Mouse (Mus musculus) intestine, embryonic 16.5 days (tissue): Measurements from ENCODE around the gene Cadm2. TPM values are rescaled to one million over a fixed set of nuclear protein-coding genes. Genes with fewer than 3 reads are reported as not detected.

ENCODE experiments used
- ATAC-seq: fragments of 200-750 bp; cut with Nextera tagmentation; 2 replicates; pipeline ENCODE4 v1.8.0; 2017; ENCODE audit warnings: moderate TSS enrichment, moderate library complexity
- H3K27ac ChIP-seq: fragments of 300-500 bp; sonication (generic); 2 replicates; pipeline ENCODE4 v1.5.1; 2014; ENCODE audit warnings: mild to moderate bottlenecking, low read length
- H3K27me3 ChIP-seq: fragments of 300-500 bp; sonication (generic); replicated peaks from 2 replicates; pipeline ENCODE4 v1.6.1; 2014; ENCODE audit warnings: low read length, control low read depth, mixed read lengths; ENCODE audit not compliant: control insufficient read depth, insufficient read depth
- H3K36me3 ChIP-seq: fragments of 300-500 bp; sonication (generic); 2 replicates; pipeline ENCODE4 v1.6.1; 2014; ENCODE audit warnings: low read length, control low read depth; ENCODE audit not compliant: control insufficient read depth, insufficient read depth
- H3K4me1 ChIP-seq: fragments of 300-500 bp; sonication (generic); 2 replicates; pipeline ENCODE4 v1.6.1; 2014; ENCODE audit warnings: low read length, control low read depth, mixed read lengths; ENCODE audit not compliant: control insufficient read depth, insufficient read depth
- H3K4me2 ChIP-seq: fragments of 300-500 bp; sonication (generic); 2 replicates; pipeline ENCODE4 v1.6.1; 2014; ENCODE audit warnings: low read depth, low read length, control low read depth
- H3K4me3 ChIP-seq: fragments of 300-500 bp; sonication (generic); 2 replicates; pipeline ENCODE4 v1.5.1; 2014; ENCODE audit warnings: mild to moderate bottlenecking, low read length
- H3K9ac ChIP-seq: fragments of 300-500 bp; sonication (generic); 2 replicates; pipeline ENCODE4 v1.6.1; 2014; ENCODE audit warnings: low read depth, low read length
- H3K9me3 ChIP-seq: fragments of 300-500 bp; sonication (generic); 2 replicates; pipeline ENCODE4 v1.6.1; 2016; ENCODE audit warnings: low read length, control low read depth; ENCODE audit not compliant: control insufficient read depth
- WGBS: fragments of 180-500 bp; shearing (Covaris S2); extraction: QIAGEN DNeasy Blood & Tissue Kit; methylation state at CpG from one replicate; pipeline ENCODE4 v1.1.7; 2014; 5-methylcytosine and 5-hydroxymethylcytosine counted together
- polyA plus RNA-seq: library from polyadenylated mRNA; unstranded; fragments of >200 nt; fragmentation: Nextera tagmentation; extraction: Ambion mirVana; gene quantifications from 2 replicates; pipeline ENCODE4 v1.2.1, GENCODE M21; 2015

Cadm2 gene
- polyA plus RNA-seq, 1 experiment from 2014 or later, result 0.24 TPM

DNA sequence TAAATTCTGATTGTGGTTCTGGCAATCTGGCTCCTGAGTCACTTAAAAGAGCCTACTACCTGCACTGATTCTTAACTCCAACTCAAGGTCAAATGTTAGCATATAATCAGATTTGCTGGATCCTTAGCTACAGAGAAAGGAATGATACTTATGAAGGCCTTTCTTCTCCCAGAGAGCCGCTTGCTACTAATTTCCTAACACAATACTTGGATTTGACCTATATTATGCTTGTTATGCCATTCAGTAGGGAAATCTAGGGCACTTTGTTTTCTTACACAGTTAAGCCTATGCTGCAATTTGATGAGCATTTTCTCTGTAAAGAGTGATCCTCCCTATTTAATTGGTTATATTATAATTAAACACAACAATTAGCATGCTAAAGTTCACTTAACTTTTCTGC lies 394.0 kb downstream of the Cadm2 start:
- WGBS, result 96% methylated on average over 1 of the region's 1 CpGs
- no peak overlapping the region for H3K4me2 ChIP-seq
- H3K27ac ChIP-seq, result no peak overlapping the region
- H3K4me1 ChIP-seq, result no peaks in the 10 kb centered on the region
- H3K4me3 ChIP-seq, result no peak overlapping the region
- no peak overlapping the region for H3K9ac ChIP-seq
- H3K36me3 ChIP-seq, result no peaks in the 10 kb centered on the region
- H3K27me3 ChIP-seq, result no peaks in the 10 kb centered on the region
- no peak for ATAC-seq
- H3K9me3 ChIP-seq, result no peaks in the 10 kb centered on the region

- H3K4me2 ChIP-seq, result no peak overlapping the region
- no peaks in the 10 kb centered on the region for H3K4me1 ChIP-seq
- no peaks in the 10 kb centered on the region for H3K9me3 ChIP-seq
- no peak overlapping the region for H3K9ac ChIP-seq
- no peaks in the 10 kb centered on the region for H3K36me3 ChIP-seq
- H3K27ac ChIP-seq, result no peak overlapping the region
- no peak overlapping the region for H3K4me3 ChIP-seq
- H3K27me3 ChIP-seq, result no peaks in the 10 kb centered on the region
- no peak for ATAC-seq
Measured at GRCm38 (mm10) chr16:67203329-67203728, 417.4 kb downstream of the Cadm2 start.

DNA sequence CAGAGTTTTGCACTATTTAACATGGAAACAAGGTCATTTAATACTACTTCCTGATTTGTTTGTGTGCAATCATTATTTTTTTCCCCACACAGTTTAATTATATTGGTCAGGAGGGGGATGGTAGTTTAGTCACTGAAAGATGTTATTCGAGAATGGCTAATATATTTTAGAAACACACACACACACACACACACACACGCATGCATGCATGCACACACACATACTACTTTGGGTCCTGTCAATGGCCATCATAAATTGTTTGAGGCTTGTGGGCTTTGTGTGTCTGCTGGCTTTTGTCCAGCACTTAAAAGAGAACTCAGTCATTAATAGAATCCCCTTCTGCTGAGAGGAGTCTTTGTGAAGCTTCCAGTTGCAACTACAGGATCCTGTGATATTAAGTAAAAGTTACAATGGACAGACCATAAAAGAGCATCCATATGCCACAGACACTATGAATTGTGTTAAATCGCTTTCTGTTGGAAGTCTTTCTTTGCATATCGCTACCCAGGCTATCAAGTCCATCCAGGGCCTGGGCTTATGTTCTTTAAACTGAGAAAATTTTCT lies 427.8 kb downstream of the Cadm2 start:
- no peak overlapping the region for H3K4me3 ChIP-seq
- no peaks in the 10 kb centered on the region for H3K4me1 ChIP-seq
- no peak overlapping the region for H3K9ac ChIP-seq
- 82% methylated on average over 4 of the region's 4 CpGs for WGBS
- no peaks in the 10 kb centered on the region for H3K9me3 ChIP-seq
- no peaks in the 10 kb centered on the region for H3K27me3 ChIP-seq
- no peaks in the 10 kb centered on the region for H3K36me3 ChIP-seq
- H3K27ac ChIP-seq, result no peak overlapping the region
- H3K4me2 ChIP-seq, result no peak overlapping the region
- no peak for ATAC-seq

DNA sequence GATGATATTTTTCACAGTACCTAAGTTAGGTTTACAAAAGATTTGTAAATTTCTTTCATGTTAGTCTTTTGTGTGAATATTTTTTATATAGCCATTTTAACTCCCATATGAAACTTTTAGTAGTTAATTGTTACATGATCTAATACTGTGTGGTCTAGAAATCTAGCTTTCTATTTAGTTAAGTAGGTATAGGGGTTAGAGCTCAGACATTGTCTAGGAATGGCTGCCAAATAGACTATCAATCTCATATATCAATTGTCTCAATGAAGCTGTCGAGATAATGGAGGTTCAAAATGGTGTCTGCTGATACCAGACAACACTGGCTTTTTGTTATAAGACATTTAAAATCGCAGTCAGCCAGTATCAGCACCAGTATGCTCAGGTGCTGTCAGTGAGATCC lies 428.3 kb downstream of the Cadm2 start:
- H3K9ac ChIP-seq, result no peak overlapping the region
- H3K4me3 ChIP-seq, result no peak overlapping the region
- no peaks in the 10 kb centered on the region for H3K9me3 ChIP-seq
- no peak for ATAC-seq
- H3K4me1 ChIP-seq, result no peaks in the 10 kb centered on the region
- no peak overlapping the region for H3K4me2 ChIP-seq
- H3K27me3 ChIP-seq, result no peaks in the 10 kb centered on the region
- WGBS, result 51% methylated on average over 2 of the region's 2 CpGs
- no peaks in the 10 kb centered on the region for H3K36me3 ChIP-seq
- H3K27ac ChIP-seq, result no peak overlapping the region

DNA sequence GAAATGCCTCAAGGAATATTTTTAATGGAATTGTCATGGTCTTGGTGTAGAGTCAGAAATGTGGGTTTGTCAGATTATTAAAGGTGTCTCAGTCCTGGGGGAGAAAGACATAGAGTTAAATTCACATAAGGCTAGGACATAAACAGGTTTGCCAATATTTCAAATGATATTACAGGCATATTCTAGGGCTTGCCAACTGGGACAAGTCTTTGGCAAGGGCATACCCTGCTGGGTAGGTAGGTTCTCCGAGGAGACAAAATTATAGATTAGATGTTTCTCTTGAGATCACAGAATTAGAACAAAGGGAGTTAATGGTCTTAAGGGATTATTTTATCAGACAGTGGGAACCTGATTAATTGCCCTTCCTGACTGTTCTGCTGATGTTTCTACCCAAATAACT lies 434.4 kb downstream of the Cadm2 start:
- ATAC-seq, result no peak
- 84% methylated on average over 1 of the region's 1 CpGs for WGBS
- H3K27me3 ChIP-seq, result no peaks in the 10 kb centered on the region
- H3K36me3 ChIP-seq, result no peaks in the 10 kb centered on the region
- H3K9ac ChIP-seq, result no peak overlapping the region
- H3K4me1 ChIP-seq, result no peaks in the 10 kb centered on the region
- no peak overlapping the region for H3K4me2 ChIP-seq
- H3K27ac ChIP-seq, result no peak overlapping the region
- no peak overlapping the region for H3K4me3 ChIP-seq
- H3K9me3 ChIP-seq, result no peaks in the 10 kb centered on the region

- 80% methylated on average over 5 of the region's 5 CpGs for WGBS
- Histone ChIP-seq H3K4me2 (no peak overlapping the region), H3K9ac (no peak overlapping the region), H3K9me3 (no peaks in the 10 kb centered on the region), H3K4me3 (no peak overlapping the region), H3K27ac (no peak overlapping the region), H3K4me1 (no peaks in the 10 kb centered on the region), H3K27me3 (no peaks in the 10 kb centered on the region), H3K36me3 (no peaks in the 10 kb centered on the region)
- ATAC-seq, result no peak
Measured at GRCm38 (mm10) chr16:67182958-67183357, 437.8 kb downstream of the Cadm2 start.

DNA sequence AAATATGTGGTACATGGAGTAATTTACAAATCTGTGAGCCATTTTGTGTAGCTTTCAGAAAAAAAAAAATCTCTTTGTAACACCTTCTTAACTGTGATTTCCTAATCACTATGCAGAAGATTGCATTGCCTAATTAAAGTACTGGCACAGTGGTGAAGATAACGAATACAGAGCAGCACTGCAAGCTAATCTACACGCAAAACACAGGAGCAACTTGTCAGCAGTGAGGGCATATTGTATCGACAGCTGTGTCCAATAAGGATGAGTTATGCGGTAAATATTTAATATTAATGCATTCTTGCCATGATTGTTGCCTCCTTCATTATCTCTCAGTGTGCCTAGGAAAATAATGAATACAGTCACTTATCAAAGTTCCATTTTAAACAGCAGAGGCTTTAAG lies 445.3 kb downstream of the Cadm2 start:
- Histone ChIP-seq H3K27ac (no peak overlapping the region), H3K27me3 (no peaks in the 10 kb centered on the region), H3K4me1 (no peaks in the 10 kb centered on the region), H3K36me3 (no peaks in the 10 kb centered on the region), H3K9me3 (no peaks in the 10 kb centered on the region), H3K4me2 (no peak overlapping the region), H3K4me3 (no peak overlapping the region), H3K9ac (no peak overlapping the region)
- no peak for ATAC-seq
- 76% methylated on average over 4 of the region's 4 CpGs for WGBS

- no peak for ATAC-seq
- Histone ChIP-seq H3K36me3 (no peaks in the 10 kb centered on the region), H3K9ac (no peak overlapping the region), H3K4me3 (no peak overlapping the region), H3K4me1 (no peaks in the 10 kb centered on the region), H3K27me3 (no peaks in the 10 kb centered on the region), H3K9me3 (no peaks in the 10 kb centered on the region), H3K4me2 (no peak overlapping the region), H3K27ac (no peak overlapping the region)
- WGBS, result 60% methylated on average over 6 of the region's 6 CpGs
Measured at GRCm38 (mm10) chr16:67162211-67162790, 458.4 kb downstream of the Cadm2 start.

DNA sequence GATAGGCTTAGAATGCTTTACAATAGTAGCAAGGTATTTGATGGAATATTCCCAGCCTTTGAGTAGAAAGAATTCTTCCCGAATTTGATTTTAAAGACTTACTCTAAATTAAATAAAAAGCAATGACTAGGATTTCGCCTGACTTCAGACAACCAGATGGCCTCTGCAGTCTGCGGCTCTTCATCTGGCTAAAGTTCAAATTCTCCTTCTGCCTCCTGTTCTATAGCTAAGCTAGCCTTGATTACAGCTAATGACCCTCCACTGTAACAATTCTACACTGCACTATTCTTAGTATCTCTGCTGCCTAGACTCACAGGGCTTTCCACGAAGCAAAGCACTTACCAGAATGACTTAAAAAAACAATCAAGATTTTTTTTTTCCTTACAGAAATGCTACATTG lies 495.9 kb downstream of the Cadm2 start:
- H3K9ac ChIP-seq, result no peak overlapping the region
- no peak overlapping the region for H3K27ac ChIP-seq
- H3K9me3 ChIP-seq, result no peaks in the 10 kb centered on the region
- H3K36me3 ChIP-seq, result no peaks in the 10 kb centered on the region
- ATAC-seq, result no peak
- no peaks in the 10 kb centered on the region for H3K4me1 ChIP-seq
- WGBS, result 64% methylated on average over 4 of the region's 4 CpGs
- H3K27me3 ChIP-seq, result no peaks in the 10 kb centered on the region
- no peak overlapping the region for H3K4me2 ChIP-seq
- no peak overlapping the region for H3K4me3 ChIP-seq

DNA sequence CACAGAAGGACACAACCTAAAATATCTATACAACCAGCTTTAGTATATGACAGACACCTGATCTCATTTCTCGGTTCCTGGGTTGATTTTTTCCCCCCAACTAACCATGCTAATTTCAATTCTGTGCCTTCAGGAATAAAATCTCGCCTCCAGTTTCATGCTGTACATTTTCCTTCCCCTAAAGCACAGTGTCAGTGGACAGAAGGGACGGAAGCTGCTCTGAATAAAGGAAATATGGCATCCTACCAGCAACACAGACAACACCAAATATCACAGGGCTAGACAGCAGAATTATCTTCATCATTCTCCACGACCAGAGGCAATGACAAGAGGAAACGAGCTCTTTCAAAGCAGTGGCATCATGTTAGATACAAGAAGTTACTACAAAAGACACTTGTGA lies 498.2 kb downstream of the Cadm2 start:
- Histone ChIP-seq H3K9me3 (no peaks in the 10 kb centered on the region), H3K36me3 (no peaks in the 10 kb centered on the region), H3K27me3 (no peaks in the 10 kb centered on the region), H3K9ac (no peak overlapping the region), H3K4me1 (no peaks in the 10 kb centered on the region), H3K4me3 (no peak overlapping the region), H3K27ac (no peak overlapping the region), H3K4me2 (no peak overlapping the region)
- WGBS, result 62% methylated on average over 5 of the region's 5 CpGs
- ATAC-seq, result no peak
